In the genomic region with DNA sequence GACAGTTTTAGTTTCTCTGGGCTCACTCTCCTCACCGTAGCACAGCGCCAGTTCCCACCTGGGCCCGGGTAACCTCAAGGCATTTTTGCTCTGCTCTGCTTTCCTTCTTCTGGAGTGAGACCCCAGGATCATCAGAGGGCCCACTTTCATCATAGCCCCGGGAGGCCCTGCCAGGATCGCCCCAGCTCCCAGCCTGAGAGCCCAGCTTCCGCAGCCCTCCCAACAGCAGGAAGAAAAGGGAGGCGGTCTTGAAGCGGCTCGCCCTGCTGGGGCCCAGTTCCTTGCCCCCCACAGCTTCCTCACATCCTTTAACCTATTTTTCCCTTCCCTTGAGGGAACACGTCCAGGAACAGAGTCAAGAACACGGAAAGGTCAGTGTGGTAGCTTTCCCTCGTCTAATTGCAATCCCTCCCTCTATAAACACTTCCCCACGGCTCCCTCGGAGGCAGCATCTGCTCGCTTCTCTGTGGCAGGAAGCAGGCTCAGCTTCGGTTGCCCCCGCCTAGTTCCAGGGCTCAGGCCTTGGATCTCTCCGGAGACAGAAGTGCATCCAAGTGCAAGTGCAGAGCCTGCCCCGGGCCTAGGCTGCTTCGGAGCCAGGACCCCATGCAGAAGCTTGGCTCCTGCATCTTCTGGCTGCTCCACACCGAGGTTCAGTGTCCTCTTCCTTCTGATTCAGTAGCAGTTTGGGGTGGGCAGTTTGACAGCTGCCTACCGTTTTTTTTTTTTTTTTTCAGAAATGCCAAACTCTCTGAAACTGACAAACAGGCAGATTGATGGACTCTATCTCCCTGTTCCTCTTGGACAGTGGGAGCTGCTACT, we compare ENCODE assay signal across 8 mouse cellular contexts. TPM values are rescaled to one million over a fixed set of nuclear protein-coding genes. Genes with fewer than 3 reads are reported as not detected.
DNase-seq lines count a peak whose midpoint lies in the region; ATAC-seq and TF ChIP-seq lines count a peak whose summit lies in the region.

No protein-coding gene starts in this region.

- no peak overlapping the region for H3K9ac ChIP-seq in embryonic facial prominence, embryonic 15.5 days
- H3K9ac ChIP-seq in liver, adult 2 months (ENCODE audit: low read depth, low read length) = no peak overlapping the region

- DNase-seq in gastrocnemius, adult 2 months = peak; percentile 51
- no peak for DNase-seq in gastrocnemius, adult 8-10 months (ENCODE audit: low spot score in 2 of 2)
- DNase-seq in Muller cell, postnatal 12 days (ENCODE audit: inconsistent ontology term) = peak; percentile 45
- DNase-seq in heart, postnatal 25 days (ENCODE audit: low spot score) = peak; percentile 12
- DNase-seq in liver, adult 2 months (ENCODE audit: extremely low read depth, low read depth, low spot score) = peak; percentile 30
- DNase-seq in thymus, postnatal 25 days = peak; percentile 41
- DNase-seq in urinary bladder, adult 18-20 months (ENCODE audit: low spot score in 2 of 2) = no peak

- peaks cover 10% of the 10 kb centered on the region for H3K27me3 ChIP-seq in embryonic facial prominence, embryonic 15.5 days
- no peaks in the 10 kb centered on the region for H3K27me3 ChIP-seq in liver, adult 2 months (ENCODE audit: control insufficient read depth, insufficient read depth, low read length)

- H3K79me2 ChIP-seq in liver, adult 2 months (ENCODE audit: control insufficient read depth, insufficient read depth, low read length) = no peaks in the 10 kb centered on the region

- no peak for TF ChIP-seq POLR2A in liver, adult 2 months (IDR thresholded peaks at IDR 0.05; ENCODE audit: extremely low read depth, insufficient read depth, low read length)

- ATAC-seq in embryonic facial prominence, embryonic 15.5 days (ENCODE audit: insufficient number of reproducible peaks, low FRiP score, low TSS enrichment, low read depth) = peak; percentile 12; the same call in 1 of the 2 replicates

- peak overlapping the region; percentile 45 for H3K4me3 ChIP-seq in gastrocnemius, adult 2 months
- no peak overlapping the region for H3K4me3 ChIP-seq in embryonic facial prominence, embryonic 15.5 days (replicated peaks)
- H3K4me3 ChIP-seq in liver, adult 2 months (ENCODE audit: insufficient read depth, low read depth, low read length) = no peak overlapping the region

- peaks cover 20% of the 10 kb centered on the region for H3K4me1 ChIP-seq in embryonic facial prominence, embryonic 15.5 days
- H3K4me1 ChIP-seq in liver, adult 2 months (ENCODE audit: control insufficient read depth, insufficient read depth, low read length) = peaks cover 15% of the 10 kb centered on the region

- WGBS in embryonic facial prominence, embryonic 15.5 days = 22% methylated on average over 22 of the region's 22 CpGs
- 53% methylated on average over 22 of the region's 22 CpGs for WGBS in liver, adult 2 months

- intact Hi-C loops in gastrocnemius, adult 2 months (cut with DNase I) = no loop called here
- intact Hi-C loops in heart, postnatal 25 days (cut with DNase I) = no loop called here

- peak overlapping the region; percentile 9; the same call in 1 of the 2 replicates for H3K4me2 ChIP-seq in embryonic facial prominence, embryonic 15.5 days (replicated peaks)

- no peaks in the 10 kb centered on the region for H3K9me3 ChIP-seq in embryonic facial prominence, embryonic 15.5 days (replicated peaks)

- peak overlapping the region; percentile 57 for H3K27ac ChIP-seq in gastrocnemius, adult 2 months
- no peak overlapping the region for H3K27ac ChIP-seq in embryonic facial prominence, embryonic 15.5 days (replicated peaks)
- no peak overlapping the region for H3K27ac ChIP-seq in liver, adult 2 months (replicated peaks; ENCODE audit: insufficient read depth, low read depth, low read length)

- no peaks in the 10 kb centered on the region for H3K36me3 ChIP-seq in embryonic facial prominence, embryonic 15.5 days
- H3K36me3 ChIP-seq in liver, adult 2 months (ENCODE audit: control insufficient read depth, insufficient read depth, low read length) = no peaks in the 10 kb centered on the region

- no peak for TF ChIP-seq CTCF in gastrocnemius, adult 2 months (IDR thresholded peaks at IDR 0.05)
- TF ChIP-seq CTCF in liver, adult 2 months (IDR thresholded peaks at IDR 0.05; ENCODE audit: low read depth, low read length) = no peak

RNA-seq across cellular contexts. Expression of a gene that starts 19.9 kb away (rescaled TPM):
- total RNA-seq in gastrocnemius, adult 2 months (2021) = under 1 TPM; 0.33 to 0.67 TPM
- total RNA-seq in gastrocnemius, adult 8-10 months (2022) = under 1 TPM; 0.19 to 0.34 (median 0.23) TPM
- polyA plus RNA-seq in embryonic facial prominence, embryonic 15.5 days (2015; fragmentation: Nextera tagmentation; extraction: Ambion mirVana) = 7.1 and 7.8 TPM in 2 replicates
- 1 to 10 TPM; 3.8 to 4.1 TPM for total RNA-seq in heart, postnatal 25 days (2021)
- total RNA-seq in liver, adult 2 months (2014; rRNA removed) = 2.1 and 3.4 TPM in 2 replicates
- 4.3 and 8.7 TPM in 2 replicates for polyA plus RNA-seq in liver, adult 2 months (2012; rRNA removed)

RNA-seq across cellular contexts. Expression of a gene that starts 43.8 kb away (rescaled TPM):
- total RNA-seq in gastrocnemius, adult 2 months (2021) = 10 to 100 TPM; 76.9 to 85.9 TPM
- total RNA-seq in gastrocnemius, adult 8-10 months (2022) = 10 to 100 TPM; 73.6 to 84.9 (median 79.9) TPM
- 40.4 and 41.6 TPM in 2 replicates for polyA plus RNA-seq in embryonic facial prominence, embryonic 15.5 days (2015; fragmentation: Nextera tagmentation; extraction: Ambion mirVana)
- 10 to 100 TPM; 21.2 to 22.8 TPM for total RNA-seq in heart, postnatal 25 days (2021)
- 11.5 and 11.8 TPM in 2 replicates for total RNA-seq in liver, adult 2 months (2014; rRNA removed)
- polyA plus RNA-seq in liver, adult 2 months (2012; rRNA removed) = 5.7 and 6.2 TPM in 2 replicates

Comparison
In these comparisons a context has a peak if more than half of its experiments do, and no peak if none do; other contexts are left out.
1. DNase-seq: peak in gastrocnemius, adult 2 months (single experiment), Muller cell, postnatal 12 days (single experiment), heart, postnatal 25 days (single experiment), liver, adult 2 months (single experiment) and thymus, postnatal 25 days (single experiment); none in gastrocnemius, adult 8-10 months (0 of 2) and urinary bladder, adult 18-20 months (0 of 2).